Mouse (Mus musculus) embryonic facial prominence, embryonic 13.5 days (tissue): ENCODE measurements around the gene Tgfbr3. TPM values are rescaled to one million over a fixed set of nuclear protein-coding genes. Genes with fewer than 3 reads are reported as not detected.
"Not testable (repeated sequence)": the region's sequence is repeated elsewhere in the genome, so short reads cannot be mapped to it uniquely, and the experiment has no call there.

Experiments used
- ATAC-seq: fragments of 200-750 bp; cut with Nextera tagmentation; 2 replicates; pipeline ENCODE4 v1.8.0; 2017; ENCODE audit warnings: low read depth; ENCODE audit not compliant: insufficient number of reproducible peaks, insufficient read depth, low FRiP score, low TSS enrichment
- H3K27ac ChIP-seq: fragments of 300-500 bp; sonication (generic); 2 replicates; pipeline ENCODE4 v1.5.1; 2015; ENCODE audit warnings: moderate library complexity, mild to moderate bottlenecking, inconsistent platforms
- H3K27me3 ChIP-seq: fragments of 300-500 bp; sonication (generic); 2 replicates; pipeline ENCODE4 v1.6.1; 2015; ENCODE audit warnings: mild to moderate bottlenecking, inconsistent platforms
- H3K36me3 ChIP-seq: fragments of 300-500 bp; sonication (generic); 2 replicates; pipeline ENCODE4 v1.6.1; 2015; ENCODE audit warnings: mild to moderate bottlenecking, inconsistent platforms
- H3K4me1 ChIP-seq: fragments of 300-500 bp; sonication (generic); 2 replicates; pipeline ENCODE4 v1.6.1; 2015; ENCODE audit warnings: inconsistent platforms
- H3K4me2 ChIP-seq: fragments of 300-500 bp; sonication (generic); 2 replicates; pipeline ENCODE4 v1.6.1; 2015; ENCODE audit warnings: moderate library complexity, mild to moderate bottlenecking, inconsistent platforms
- H3K4me3 ChIP-seq: fragments of 300-500 bp; sonication (generic); 2 replicates; pipeline ENCODE4 v1.5.1; 2015; ENCODE audit warnings: mild to moderate bottlenecking, inconsistent platforms
- H3K9ac ChIP-seq: fragments of 300-500 bp; sonication (generic); 2 replicates; pipeline ENCODE4 v1.6.1; 2015; ENCODE audit warnings: mild to moderate bottlenecking, inconsistent platforms
- H3K9me3 ChIP-seq: fragments of 300-500 bp; sonication (generic); 2 replicates; pipeline ENCODE4 v1.6.1; 2016; ENCODE audit warnings: inconsistent platforms
- WGBS: fragments of 180-500 bp; shearing (Covaris S2); methylation state at CpG from one replicate; pipeline ENCODE4 v1.1.7; 2015; ENCODE audit warnings: mixed read lengths; 5-methylcytosine and 5-hydroxymethylcytosine counted together
- polyA plus RNA-seq: library from polyadenylated mRNA; unstranded; fragments of >200 nt; fragmentation: Nextera tagmentation; extraction: Ambion mirVana; gene quantifications from 2 replicates; pipeline ENCODE4 v1.2.1, GENCODE M21; 2015

Tgfbr3 gene
- polyA plus RNA-seq, 1 experiment from 2014 or later: 35.9 TPM

DNA sequence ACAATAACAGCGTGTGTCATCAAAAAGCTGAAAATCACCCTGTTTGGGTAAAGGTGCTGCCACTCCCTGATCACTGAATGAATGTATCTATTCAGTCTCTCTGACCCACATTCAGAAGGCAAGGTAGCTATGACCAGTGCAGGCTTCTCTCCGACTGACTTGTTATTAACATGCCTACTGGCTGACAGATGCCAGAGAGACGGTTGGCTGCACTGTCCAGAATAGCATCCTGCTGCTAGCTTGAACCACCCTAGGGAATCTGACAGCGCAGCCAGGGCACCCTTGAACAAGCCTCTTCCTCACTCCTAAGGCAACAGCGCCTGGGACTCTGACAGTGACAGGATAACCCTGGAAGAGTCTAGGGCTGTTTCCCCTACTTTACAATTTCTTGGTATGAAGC is 53.4 kb downstream of the Tgfbr3 start:
- H3K27ac ChIP-seq: peak overlapping the region; percentile 44; the same call in 1 of the 2 replicates
- no peak for ATAC-seq
- H3K4me3 ChIP-seq: no peak overlapping the region
- H3K9me3 ChIP-seq: no peaks in the 10 kb centered on the region
- H3K4me1 ChIP-seq: peaks cover 69% of the 10 kb centered on the region
- WGBS: 79% methylated on average over 5 of the region's 5 CpGs
- H3K27me3 ChIP-seq: no peaks in the 10 kb centered on the region
- no peak overlapping the region for H3K9ac ChIP-seq
- H3K36me3 ChIP-seq: no peaks in the 10 kb centered on the region
- no peak overlapping the region for H3K4me2 ChIP-seq

DNA sequence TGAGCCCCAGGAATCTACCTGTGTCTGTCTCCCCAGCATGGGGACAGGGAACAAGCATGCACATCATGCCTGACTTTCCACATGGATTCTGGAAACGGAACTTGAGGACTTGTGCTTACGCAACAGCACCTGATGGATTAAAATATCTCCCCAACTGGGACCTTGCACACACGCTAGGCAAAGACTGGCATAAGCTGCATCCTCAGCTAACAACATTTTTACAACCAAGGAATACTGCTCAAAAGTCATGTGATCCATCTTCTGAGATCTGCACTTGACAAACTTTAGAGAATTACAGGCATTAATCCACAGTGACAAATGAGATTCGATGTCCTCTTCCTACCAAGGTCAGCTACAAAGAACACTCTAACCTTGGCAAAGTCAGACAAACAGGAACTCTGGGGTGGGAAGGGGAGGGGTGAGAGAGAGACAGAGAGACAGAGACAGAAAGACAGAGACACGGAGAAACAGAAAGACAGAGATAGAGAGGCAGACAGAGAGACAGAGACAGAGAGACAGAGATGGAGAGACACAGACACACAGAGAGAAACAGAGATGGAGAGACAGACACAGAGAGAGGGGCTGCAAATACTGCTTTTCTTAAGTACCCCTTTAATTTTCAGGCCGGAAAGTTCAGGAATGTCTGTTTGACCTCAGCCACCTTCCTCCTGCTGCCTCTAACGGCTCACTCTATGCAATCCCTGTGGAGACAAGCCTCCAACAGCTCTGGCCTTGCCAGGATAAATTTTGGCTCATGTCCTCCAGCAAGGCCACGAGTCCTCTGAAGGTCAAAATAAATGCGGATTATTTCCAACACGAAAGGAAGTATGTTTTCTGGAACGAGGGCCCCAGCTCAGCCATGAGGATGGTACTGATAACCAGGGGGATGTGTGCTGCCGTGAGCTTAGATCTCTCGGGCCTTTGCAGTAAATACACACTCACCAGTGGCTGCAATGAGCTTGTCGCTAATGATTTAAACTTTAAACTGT is 55.8 kb downstream of the Tgfbr3 start:
- Histone ChIP-seq H3K36me3 (no peaks in the 10 kb centered on the region), H3K4me2 (no peak overlapping the region), H3K4me3 (no peak overlapping the region), H3K9ac (no peak overlapping the region), H3K27me3 (no peaks in the 10 kb centered on the region), H3K27ac (peak overlapping the region; percentile 23; the same call in 1 of the 2 replicates), H3K4me1 (peaks cover 81% of the 10 kb centered on the region), H3K9me3 (no peaks in the 10 kb centered on the region)
- 49% methylated on average over 14 of the region's 14 CpGs for WGBS
- ATAC-seq: no peak

DNA sequence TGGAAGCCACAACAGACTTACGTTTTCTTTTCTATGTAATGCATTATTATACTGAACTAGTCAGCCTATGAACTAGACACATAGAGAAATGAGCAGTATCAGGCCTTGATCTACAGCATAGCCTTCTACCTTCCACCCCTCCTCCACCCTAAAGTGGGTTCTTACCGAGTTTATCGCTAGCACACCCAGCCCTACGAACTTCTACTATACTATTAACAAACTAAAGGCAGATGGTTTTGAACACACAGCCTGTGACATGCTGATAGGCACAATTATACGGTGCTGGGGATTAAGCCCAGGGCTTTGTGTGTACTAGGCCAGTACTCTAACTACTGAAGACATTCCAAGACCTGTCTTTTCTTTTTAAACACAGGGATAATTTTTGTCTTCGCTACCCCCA is 59.2 kb downstream of the Tgfbr3 start:
- WGBS: 51% methylated on average over 6 of the region's 6 CpGs
- Histone ChIP-seq H3K4me2 (no peak overlapping the region), H3K27me3 (no peaks in the 10 kb centered on the region), H3K4me1 (peaks cover 68% of the 10 kb centered on the region), H3K36me3 (peaks cover 5% of the 10 kb centered on the region; the same call in 1 of the 2 replicates), H3K27ac (no peak overlapping the region), H3K9ac (no peak overlapping the region), H3K9me3 (no peaks in the 10 kb centered on the region), H3K4me3 (no peak overlapping the region)
- ATAC-seq: no peak

GRCm38 (mm10) chr5:107229037-107229436 is 60.4 kb downstream of the Tgfbr3 start:
- Histone ChIP-seq H3K9me3 (no peaks in the 10 kb centered on the region), H3K4me1 (peaks cover 66% of the 10 kb centered on the region), H3K27ac (no peak overlapping the region), H3K27me3 (no peaks in the 10 kb centered on the region), H3K36me3 (peaks cover 5% of the 10 kb centered on the region; the same call in 1 of the 2 replicates), H3K4me2 (no peak overlapping the region), H3K4me3 (no peak overlapping the region), H3K9ac (no peak overlapping the region)
- WGBS: 80% methylated on average over 9 of the region's 9 CpGs
- ATAC-seq: no peak

- Histone ChIP-seq H3K9me3 (no peaks in the 10 kb centered on the region), H3K4me1 (peaks cover 65% of the 10 kb centered on the region), H3K27me3 (no peaks in the 10 kb centered on the region), H3K4me2 (no peak overlapping the region), H3K4me3 (no peak overlapping the region), H3K36me3 (peaks cover 5% of the 10 kb centered on the region; the same call in 1 of the 2 replicates), H3K27ac (no peak overlapping the region), H3K9ac (no peak overlapping the region)
- ATAC-seq: no peak
Measured at GRCm38 (mm10) chr5:107227580-107227979, 61.8 kb downstream of the Tgfbr3 start.

DNA sequence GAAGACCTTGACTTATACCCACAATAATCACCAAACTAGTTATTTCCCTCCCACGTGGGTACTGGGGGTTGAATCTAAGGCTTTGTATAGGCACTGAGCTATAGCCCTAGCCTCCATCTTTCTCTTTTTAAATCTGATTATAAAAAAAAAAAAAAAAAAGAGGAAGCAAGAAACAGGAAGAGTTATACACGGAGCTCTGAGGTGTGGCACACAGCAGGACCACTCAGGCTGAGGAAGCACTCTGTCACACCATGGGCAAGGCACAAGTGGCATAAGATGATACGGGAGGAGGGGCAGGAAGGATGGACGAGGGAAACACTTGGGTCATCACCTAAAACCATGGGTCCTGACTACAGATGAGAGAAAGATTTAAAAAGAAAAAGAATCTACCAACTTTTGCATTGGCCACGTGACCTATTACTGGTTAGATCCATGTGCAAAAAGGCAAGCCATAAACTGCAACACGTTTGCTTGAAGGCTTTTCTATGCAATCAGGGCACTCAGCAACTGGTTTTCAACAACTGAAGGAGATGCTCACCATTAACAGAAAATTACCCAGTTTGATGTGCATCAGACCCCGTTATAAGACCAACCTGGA is 64.5 kb downstream of the Tgfbr3 start:
- no peak overlapping the region for H3K4me2 ChIP-seq
- H3K36me3 ChIP-seq: peaks cover 5% of the 10 kb centered on the region; the same call in 1 of the 2 replicates
- H3K27ac ChIP-seq: no peak overlapping the region
- H3K9ac ChIP-seq: no peak overlapping the region
- no peaks in the 10 kb centered on the region for H3K27me3 ChIP-seq
- H3K4me3 ChIP-seq: no peak overlapping the region
- peaks cover 74% of the 10 kb centered on the region for H3K4me1 ChIP-seq
- H3K9me3 ChIP-seq: no peaks in the 10 kb centered on the region
- ATAC-seq: no peak
- WGBS: 74% methylated on average over 7 of the region's 7 CpGs

DNA sequence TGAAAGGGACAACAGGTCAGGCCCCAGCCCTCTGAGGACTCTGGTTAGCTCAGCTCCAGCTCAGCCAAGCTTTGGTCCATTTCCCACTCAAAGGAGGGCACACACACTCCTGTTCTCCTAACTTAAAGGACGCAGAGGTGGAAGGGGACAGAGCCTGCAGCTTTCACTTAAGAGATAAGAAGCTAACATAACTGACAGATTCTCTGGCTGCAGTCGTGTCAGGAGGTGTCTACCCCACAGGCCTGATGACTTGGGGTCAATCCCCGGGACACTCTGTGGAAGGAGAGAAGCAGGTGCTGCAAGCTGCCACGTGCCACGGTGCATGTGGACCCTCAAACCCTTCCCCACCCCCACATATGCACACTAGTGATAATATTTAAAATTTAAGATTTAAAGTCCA is 65.3 kb downstream of the Tgfbr3 start:
- H3K27ac ChIP-seq: no peak overlapping the region

GRCm38 (mm10) chr5:107223483-107223882 is 65.9 kb downstream of the Tgfbr3 start:
- not testable (repeated sequence) for H3K36me3 ChIP-seq, H3K9me3 ChIP-seq, H3K4me3 ChIP-seq, H3K9ac ChIP-seq, H3K27me3 ChIP-seq, H3K4me2 ChIP-seq, ATAC-seq
- WGBS: 77% methylated on average over 2 of the region's 2 CpGs
- Histone ChIP-seq H3K27ac (peak overlapping the region; percentile 61; the same call in 1 of the 2 replicates), H3K4me1 (peaks cover 70% of the 10 kb centered on the region)

More for the DNA sequence above, 65.3 kb downstream of the Tgfbr3 start:
- Histone ChIP-seq H3K9me3 (no peaks in the 10 kb centered on the region), H3K4me3 (no peak overlapping the region), H3K9ac (no peak overlapping the region), H3K4me1 (peaks cover 74% of the 10 kb centered on the region), H3K27me3 (no peaks in the 10 kb centered on the region), H3K4me2 (no peak overlapping the region), H3K36me3 (peaks cover 5% of the 10 kb centered on the region; the same call in 1 of the 2 replicates)
- WGBS: 72% methylated on average over 5 of the region's 5 CpGs
- no peak for ATAC-seq

GRCm38 (mm10) chr5:107223029-107223428 is 66.4 kb downstream of the Tgfbr3 start:
- no peak for ATAC-seq
- no peaks in the 10 kb centered on the region for H3K9me3 ChIP-seq
- WGBS: 67% methylated on average over 9 of the region's 9 CpGs
- H3K4me2 ChIP-seq: no peak overlapping the region; the same call in 1 of the 2 replicates
- no peaks in the 10 kb centered on the region for H3K27me3 ChIP-seq
- H3K4me3 ChIP-seq: no peak overlapping the region
- H3K9ac ChIP-seq: no peak overlapping the region
- peaks cover 70% of the 10 kb centered on the region for H3K4me1 ChIP-seq
- peak overlapping the region; percentile 61 for H3K27ac ChIP-seq
- peaks cover 5% of the 10 kb centered on the region; the same call in 1 of the 2 replicates for H3K36me3 ChIP-seq

DNA sequence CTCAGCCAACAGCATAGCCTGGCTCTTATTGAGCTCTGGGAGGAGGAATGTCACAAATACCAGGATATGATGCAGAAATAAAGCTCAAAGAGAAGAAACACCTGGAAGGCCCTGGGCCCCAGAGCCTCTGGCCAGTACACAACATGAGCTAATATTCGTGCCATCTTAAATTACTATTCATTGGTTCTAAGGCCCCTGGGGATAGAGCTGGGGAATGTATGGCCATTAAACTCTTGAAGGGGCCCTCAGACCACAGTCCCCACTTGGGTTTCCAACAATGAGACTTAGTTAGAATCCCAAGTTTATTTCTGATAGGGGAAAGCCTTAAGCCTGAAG is 66.8 kb downstream of the Tgfbr3 start:
- Histone ChIP-seq H3K4me1 (peaks cover 72% of the 10 kb centered on the region), H3K27ac (peak overlapping the region; percentile 61), H3K9me3 (no peaks in the 10 kb centered on the region), H3K9ac (no peak overlapping the region), H3K36me3 (peaks cover under 1% of the 10 kb centered on the region; the same call in 1 of the 2 replicates), H3K27me3 (no peaks in the 10 kb centered on the region), H3K4me3 (no peak overlapping the region), H3K4me2 (peak overlapping the region; percentile 34)
- 17% methylated on average over 1 of the region's 1 CpGs for WGBS
- ATAC-seq: no peak

DNA sequence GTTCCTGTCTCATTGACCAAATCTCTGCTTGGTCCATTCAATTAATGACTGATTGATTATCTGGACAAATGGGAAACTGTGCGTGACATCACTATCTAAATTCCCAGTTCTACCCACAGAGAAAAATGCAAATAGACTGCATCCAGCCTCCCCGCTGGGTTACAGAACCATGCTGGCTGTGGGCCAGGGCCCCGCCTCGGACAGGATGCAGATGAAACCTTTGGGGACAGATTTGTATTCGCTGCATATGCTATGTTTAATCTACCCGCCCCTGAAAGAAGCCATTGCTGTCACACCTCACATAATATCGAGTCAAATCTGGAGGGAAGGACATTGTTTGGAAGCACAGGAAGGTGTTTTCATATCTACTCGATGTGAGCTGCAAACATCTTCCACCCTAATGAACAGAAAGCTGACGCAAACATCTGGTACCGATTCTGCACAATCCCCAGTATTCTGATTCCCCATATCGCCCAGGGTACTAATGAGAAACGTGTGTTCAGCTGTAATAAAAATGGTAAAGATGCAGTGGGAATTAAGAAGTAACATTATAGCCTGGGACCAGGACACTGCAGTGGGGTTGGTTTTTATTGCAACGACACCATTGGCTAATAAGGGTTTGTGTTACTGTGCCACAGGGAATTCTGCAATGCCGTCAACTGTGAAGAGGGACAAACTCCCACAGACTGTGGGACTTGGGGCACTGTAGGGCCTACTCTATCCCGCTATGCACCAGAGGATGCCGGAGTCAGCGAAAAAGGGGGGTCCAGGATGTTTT is 67.3 kb downstream of the Tgfbr3 start:
- 22% methylated on average over 17 of the region's 17 CpGs for WGBS
- ATAC-seq: peak; percentile 66
- Histone ChIP-seq H3K9ac (no peak overlapping the region), H3K9me3 (no peaks in the 10 kb centered on the region), H3K27ac (peak overlapping the region; percentile 61), H3K27me3 (no peaks in the 10 kb centered on the region), H3K4me3 (no peak overlapping the region), H3K4me2 (peak overlapping the region; percentile 34), H3K4me1 (peaks cover 77% of the 10 kb centered on the region), H3K36me3 (no peaks in the 10 kb centered on the region)
